Mouse (Mus musculus): ENCODE measurements around the gene Cotl1. TPM values are rescaled to one million over a fixed set of nuclear protein-coding genes. Genes with fewer than 3 reads are reported as not detected.
A peak's percentile ranks its signal among the peaks of the same experiment; 100 is the strongest.

Cotl1 gene
- 219 and 263 TPM in 2 replicates for polyA plus RNA-seq (2016; fragmentation: Nextera tagmentation; extraction: Ambion mirVana)

- peaks cover 51% of the 10 kb centered on the region for H3K4me1 ChIP-seq
These were observed at the start of gene Cotl1 for GRCm38 (mm10) chr8:119840275-119840808. Cotl1 (minus strand) TSS chr8:119840544.

GRCm38 (mm10) chr8:119888012-119888411 lies 47.7 kb upstream of the Cotl1 start:
- no peak for ATAC-seq (ENCODE audit: low FRiP score, low read depth)
- 60% methylated on average over 4 of the region's 4 CpGs for WGBS

More at GRCm38 (mm10) chr8:119840275-119840808, at the start of gene Cotl1:
- under 1% methylated on average over 57 of the region's 57 CpGs for WGBS
- Histone ChIP-seq H3K27me3 (replicated peaks) (no peaks in the 10 kb centered on the region), H3K9me3 (no peaks in the 10 kb centered on the region), H3K27ac (peak within 1 kb of the TSS; percentile 72; the same call in 1 of the 2 replicates), H3K9ac (peak within 1 kb of the TSS; percentile 77), H3K4me3 (peak within 1 kb of the TSS; percentile 67), H3K36me3 (no peaks in the 10 kb centered on the region), H3K4me2 (replicated peaks) (peak within 1 kb of the TSS; percentile 87)
- ATAC-seq (ENCODE audit: low FRiP score, low read depth) = peak; percentile 92

GRCm38 (mm10) chr8:119887130-119887529 lies 46.8 kb upstream of the Cotl1 start:
- Histone ChIP-seq H3K4me2 (replicated peaks) (no peak overlapping the region), H3K27me3 (replicated peaks) (no peaks in the 10 kb centered on the region), H3K9ac (no peak overlapping the region), H3K4me3 (no peak overlapping the region), H3K4me1 (peaks cover 9% of the 10 kb centered on the region), H3K9me3 (no peaks in the 10 kb centered on the region), H3K27ac (no peak overlapping the region), H3K36me3 (no peaks in the 10 kb centered on the region)
- ATAC-seq (ENCODE audit: low FRiP score, low read depth) = no peak
- WGBS = 96% methylated on average over 3 of the region's 3 CpGs

More at GRCm38 (mm10) chr8:119888012-119888411, 47.7 kb upstream of the Cotl1 start:
- Histone ChIP-seq H3K9ac (no peak overlapping the region), H3K36me3 (no peaks in the 10 kb centered on the region), H3K4me1 (peaks cover 9% of the 10 kb centered on the region), H3K27ac (no peak overlapping the region), H3K4me2 (replicated peaks) (no peak overlapping the region), H3K4me3 (no peak overlapping the region), H3K9me3 (no peaks in the 10 kb centered on the region), H3K27me3 (replicated peaks) (no peaks in the 10 kb centered on the region)

GRCm38 (mm10) chr8:119885612-119886011 lies 45.3 kb upstream of the Cotl1 start:
- no peaks in the 10 kb centered on the region for H3K9me3 ChIP-seq
- H3K4me2 ChIP-seq (replicated peaks) = no peak overlapping the region
- no peak overlapping the region for H3K27ac ChIP-seq
- H3K9ac ChIP-seq = no peak overlapping the region; the same call in 1 of the 2 replicates
- H3K27me3 ChIP-seq (replicated peaks) = no peaks in the 10 kb centered on the region
- peaks cover 9% of the 10 kb centered on the region for H3K4me1 ChIP-seq
- H3K36me3 ChIP-seq = no peaks in the 10 kb centered on the region
- ATAC-seq (ENCODE audit: low FRiP score, low read depth) = no peak
- H3K4me3 ChIP-seq = no peak overlapping the region
- WGBS = 47% methylated on average over 3 of the region's 3 CpGs

- Histone ChIP-seq H3K36me3 (no peaks in the 10 kb centered on the region), H3K4me1 (peaks cover 9% of the 10 kb centered on the region), H3K9ac (no peak overlapping the region), H3K4me3 (no peak overlapping the region), H3K9me3 (no peaks in the 10 kb centered on the region), H3K27me3 (replicated peaks) (no peaks in the 10 kb centered on the region), H3K4me2 (replicated peaks) (no peak overlapping the region), H3K27ac (no peak overlapping the region)
- ATAC-seq (ENCODE audit: low FRiP score, low read depth) = no peak
- 94% methylated on average over 7 of the region's 7 CpGs for WGBS
These were observed 42.9 kb upstream of the Cotl1 start for GRCm38 (mm10) chr8:119883281-119883680.

- Histone ChIP-seq H3K4me1 (peaks cover 6% of the 10 kb centered on the region), H3K27ac (no peak overlapping the region)
These were observed 41.6 kb upstream of the Cotl1 start for GRCm38 (mm10) chr8:119881917-119882316.

GRCm38 (mm10) chr8:119881301-119881700 lies 41.0 kb upstream of the Cotl1 start:
- no peak for ATAC-seq (ENCODE audit: low FRiP score, low read depth)
- Histone ChIP-seq H3K4me1 (peaks cover 6% of the 10 kb centered on the region), H3K4me3 (no peak overlapping the region), H3K27ac (no peak overlapping the region), H3K9me3 (no peaks in the 10 kb centered on the region), H3K4me2 (replicated peaks) (no peak overlapping the region), H3K36me3 (peaks cover 2% of the 10 kb centered on the region; the same call in 1 of the 2 replicates), H3K9ac (no peak overlapping the region), H3K27me3 (replicated peaks) (no peaks in the 10 kb centered on the region)
- WGBS = 78% methylated on average over 6 of the region's 6 CpGs

More at GRCm38 (mm10) chr8:119881917-119882316, 41.6 kb upstream of the Cotl1 start:
- H3K36me3 ChIP-seq = no peaks in the 10 kb centered on the region; the same call in 1 of the 2 replicates
- H3K9me3 ChIP-seq = no peaks in the 10 kb centered on the region
- no peak for ATAC-seq (ENCODE audit: low FRiP score, low read depth)
- no peak overlapping the region for H3K4me2 ChIP-seq (replicated peaks)
- H3K27me3 ChIP-seq (replicated peaks) = no peaks in the 10 kb centered on the region
- H3K9ac ChIP-seq = no peak overlapping the region
- no peak overlapping the region for H3K4me3 ChIP-seq
- 76% methylated on average over 8 of the region's 8 CpGs for WGBS

- peaks cover 50% of the 10 kb centered on the region for H3K36me3 ChIP-seq
- peaks cover 9% of the 10 kb centered on the region for H3K9me3 ChIP-seq
- no peak for ATAC-seq (ENCODE audit: low FRiP score, low read depth)
- H3K4me3 ChIP-seq = no peak overlapping the region
- no peaks in the 10 kb centered on the region for H3K4me1 ChIP-seq
- H3K9ac ChIP-seq = no peak overlapping the region
- 94% methylated on average over 1 of the region's 1 CpGs for WGBS
- no peak overlapping the region for H3K27ac ChIP-seq
- no peak overlapping the region for H3K4me2 ChIP-seq (replicated peaks)
- no peaks in the 10 kb centered on the region for H3K27me3 ChIP-seq (replicated peaks)
These were observed 32.8 kb upstream of the Cotl1 start for GRCm38 (mm10) chr8:119873181-119873580.

- H3K9ac ChIP-seq = no peak overlapping the region
- peaks cover 43% of the 10 kb centered on the region for H3K36me3 ChIP-seq
- no peak for ATAC-seq (ENCODE audit: low FRiP score, low read depth)
- H3K4me3 ChIP-seq = no peak overlapping the region
- H3K4me1 ChIP-seq = no peaks in the 10 kb centered on the region
- no peak overlapping the region for H3K4me2 ChIP-seq (replicated peaks)
- no peak overlapping the region for H3K27ac ChIP-seq
- no peaks in the 10 kb centered on the region; the same call in 1 of the 2 replicates for H3K27me3 ChIP-seq (replicated peaks)
- WGBS = 83% methylated on average over 20 of the region's 20 CpGs
- peaks cover 9% of the 10 kb centered on the region for H3K9me3 ChIP-seq
These were observed 29.3 kb upstream of the Cotl1 start for GRCm38 (mm10) chr8:119869616-119870015.

GRCm38 (mm10) chr8:119862749-119863148 lies 22.4 kb upstream of the Cotl1 start:
- Histone ChIP-seq H3K4me3 (peak overlapping the region; percentile 70), H3K9ac (peak overlapping the region; percentile 80), H3K36me3 (no peaks in the 10 kb centered on the region), H3K4me1 (peaks cover 8% of the 10 kb centered on the region; the same call in 1 of the 2 replicates), H3K9me3 (no peaks in the 10 kb centered on the region), H3K27ac (no peak overlapping the region), H3K4me2 (replicated peaks) (peak overlapping the region; percentile 89), H3K27me3 (replicated peaks) (peaks cover 5% of the 10 kb centered on the region)
- WGBS = 15% methylated on average over 6 of the region's 6 CpGs
- ATAC-seq (ENCODE audit: low FRiP score, low read depth) = no peak

- Histone ChIP-seq H3K4me2 (replicated peaks) (peak overlapping the region; percentile 89), H3K36me3 (no peaks in the 10 kb centered on the region), H3K27ac (no peak overlapping the region), H3K27me3 (replicated peaks) (peaks cover 5% of the 10 kb centered on the region), H3K9me3 (no peaks in the 10 kb centered on the region), H3K9ac (peak overlapping the region; percentile 80), H3K4me3 (peak overlapping the region; percentile 70), H3K4me1 (peaks cover 8% of the 10 kb centered on the region; the same call in 1 of the 2 replicates)
- ATAC-seq (ENCODE audit: low FRiP score, low read depth) = peak; percentile 68
- WGBS = 2% methylated on average over 19 of the region's 19 CpGs
These were observed 22.0 kb upstream of the Cotl1 start for GRCm38 (mm10) chr8:119862390-119862734.

GRCm38 (mm10) chr8:119861706-119862389 lies 21.5 kb upstream of the Cotl1 start, which contains the start of gene Klhl36:
Klhl36 (plus strand) TSS chr8:119862266.
- H3K27ac ChIP-seq = no peak within 1 kb of the TSS
- peak within 1 kb of the TSS; percentile 70 for H3K4me3 ChIP-seq
- H3K27me3 ChIP-seq (replicated peaks) = peaks cover 5% of the 10 kb centered on the region
- peaks cover 8% of the 10 kb centered on the region; the same call in 1 of the 2 replicates for H3K4me1 ChIP-seq
- peak; percentile 93 for ATAC-seq (ENCODE audit: low FRiP score, low read depth)
- no peaks in the 10 kb centered on the region for H3K9me3 ChIP-seq
- no peaks in the 10 kb centered on the region for H3K36me3 ChIP-seq
- under 1% methylated on average over 35 of the region's 35 CpGs for WGBS
- H3K9ac ChIP-seq = peak within 1 kb of the TSS; percentile 80
- peak within 1 kb of the TSS; percentile 89 for H3K4me2 ChIP-seq (replicated peaks)

Data from neural tube, embryonic 12.5 days (tissue).